Mouse (Mus musculus) ZHBTc4 (cell line): ENCODE measurements at regions not wholly inside any gene's neighbourhood (a gene's known extent, or its start where the extent isn't known, plus 50 kb on each side); places are given as distances from the start of the nearest gene placed in this dataset.

Experiments used
- DNase-seq: peaks from one replicate; pipeline ENCODE4 v3.0.0-alpha.2; 2011; ENCODE audit warnings: low read depth, low spot score

DNA sequence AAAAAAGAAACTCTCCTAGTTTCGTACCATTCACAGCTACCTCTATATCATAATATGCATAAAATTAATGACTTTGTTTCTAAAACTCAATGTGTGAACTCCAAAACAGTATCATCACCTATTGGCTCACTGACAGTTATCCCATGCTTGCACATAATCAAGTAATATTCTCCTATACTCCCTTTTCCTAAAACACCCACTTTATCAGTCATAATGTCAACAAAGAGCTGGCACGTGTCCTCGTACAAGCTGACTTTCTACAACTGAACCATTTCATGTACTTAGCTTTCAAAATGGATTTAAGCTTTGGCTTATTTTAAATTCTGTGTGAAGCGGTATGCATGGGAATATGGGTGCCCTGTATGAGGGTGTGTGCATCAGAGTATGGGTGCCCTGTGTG is 58.0 kb upstream of the Golim4 start:
- no peak for DNase-seq

DNA sequence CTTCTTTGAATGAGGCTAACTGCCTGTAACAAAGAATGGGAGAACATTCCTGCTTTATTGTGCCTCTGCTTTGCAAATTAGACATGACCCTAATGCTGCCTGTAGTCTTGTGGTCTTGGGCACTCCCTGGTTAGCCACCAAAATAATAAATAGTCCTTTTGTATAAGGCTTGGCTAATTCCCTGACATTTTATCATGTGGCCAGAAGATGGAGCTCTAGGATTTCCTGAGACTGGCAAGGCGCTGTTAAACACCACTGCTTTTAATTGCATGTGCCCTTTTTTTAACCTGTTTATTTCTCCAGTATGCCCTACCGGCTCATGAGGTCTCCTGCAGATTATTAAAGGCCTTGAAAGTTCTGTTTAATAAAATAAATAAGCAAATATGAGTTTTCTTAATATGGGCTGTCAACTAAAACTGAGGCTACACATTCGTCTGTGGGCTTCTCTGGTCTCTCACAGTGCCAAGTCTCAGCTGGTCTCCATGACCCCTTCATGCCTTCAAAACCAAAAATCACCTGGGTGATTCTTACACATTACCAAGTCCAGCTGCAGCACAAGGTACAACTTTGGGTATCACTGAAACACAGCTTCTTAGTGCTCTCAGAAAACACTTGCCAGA is 51.9 kb upstream of the Golim4 start:
- peak; percentile 54 for DNase-seq
